Mouse (Mus musculus): ENCODE measurements around the gene Caskin2. TPM values are rescaled to one million over a fixed set of nuclear protein-coding genes. Genes with fewer than 3 reads are reported as not detected.
A peak's percentile ranks its signal among the peaks of the same experiment; 100 is the strongest.

The Caskin2 gene
- polyA plus RNA-seq, 2 experiments from 2014 or later = 0.46 to 0.79 TPM

DNA sequence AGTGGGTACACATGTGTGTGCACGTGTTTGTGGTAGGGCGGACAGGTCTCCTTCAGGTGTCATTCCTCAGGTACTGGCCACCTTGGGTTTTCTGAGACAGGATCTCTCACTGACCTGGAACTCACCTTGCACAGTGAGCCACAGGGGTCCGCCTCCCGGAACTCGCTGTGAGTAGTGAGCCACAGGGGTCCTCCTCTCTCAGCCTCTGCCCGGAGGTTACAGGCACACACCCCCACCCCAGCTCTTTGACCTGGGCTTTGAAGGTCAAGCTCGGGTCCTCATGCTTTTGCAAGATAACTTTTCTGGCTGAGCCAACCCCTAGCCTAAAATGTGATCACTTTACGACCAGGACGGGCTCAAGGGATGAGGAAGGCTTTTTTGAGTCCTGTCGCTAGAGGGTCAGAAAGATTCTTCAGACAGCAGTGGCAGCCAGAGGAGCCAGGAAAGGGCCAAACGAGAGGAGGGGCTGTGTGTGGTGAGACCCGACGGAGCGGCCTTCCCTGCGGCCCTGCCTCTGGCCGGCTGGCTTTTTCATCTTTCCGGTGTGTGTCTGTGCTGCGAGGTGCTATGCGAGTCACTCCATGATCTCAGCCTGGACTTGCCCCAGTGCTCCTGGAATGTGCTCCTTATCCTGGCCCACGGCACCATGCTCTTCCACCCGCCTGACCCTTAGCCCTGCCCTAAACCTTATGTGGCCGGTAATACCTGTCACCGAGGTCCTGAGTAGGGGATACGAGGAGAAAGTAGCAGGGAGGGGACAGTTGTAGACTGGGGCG is 17.3 kb upstream of the Caskin2 start:
- ATAC-seq = no peak

DNA sequence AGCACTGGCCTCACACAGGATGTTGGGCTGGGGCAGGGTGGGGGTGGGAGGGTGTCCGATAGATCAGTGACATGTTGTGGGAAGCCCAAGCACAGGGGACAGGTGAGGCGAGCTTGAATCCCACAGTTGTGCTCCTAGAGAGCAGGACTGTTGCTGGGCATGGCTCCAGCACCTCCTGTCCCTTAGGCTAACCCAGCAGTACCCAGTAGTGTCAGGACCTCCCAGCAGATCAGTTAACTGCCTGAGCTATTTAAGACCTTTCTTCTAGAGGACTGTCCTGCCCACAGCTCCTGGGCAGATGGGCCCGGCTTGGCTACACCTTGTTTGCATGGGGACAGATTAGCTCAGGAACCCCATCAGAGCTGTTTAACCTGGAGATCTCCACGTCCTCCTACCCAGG is 15.6 kb upstream of the Caskin2 start:
- no peak for ATAC-seq

DNA sequence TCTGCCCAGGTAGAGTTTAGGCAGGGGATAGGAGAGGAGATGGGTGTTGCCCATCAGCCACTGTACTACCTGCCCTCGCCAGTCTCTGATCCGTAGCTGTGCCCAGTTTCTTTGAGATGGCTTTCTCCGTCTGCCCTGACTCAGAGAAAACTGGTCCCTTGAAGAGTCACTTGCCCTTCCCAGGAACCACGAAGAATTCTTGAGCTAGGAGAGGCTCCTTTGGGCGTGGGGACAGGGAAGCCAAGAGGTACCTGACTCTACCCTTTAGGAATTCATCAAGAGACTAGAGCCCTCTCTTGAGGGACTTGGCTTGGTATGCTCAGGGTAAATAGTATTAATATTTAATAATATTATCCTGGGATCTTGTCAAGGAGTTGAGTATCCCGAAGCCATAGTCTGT is 14.2 kb upstream of the Caskin2 start:
- no peak for ATAC-seq

DNA sequence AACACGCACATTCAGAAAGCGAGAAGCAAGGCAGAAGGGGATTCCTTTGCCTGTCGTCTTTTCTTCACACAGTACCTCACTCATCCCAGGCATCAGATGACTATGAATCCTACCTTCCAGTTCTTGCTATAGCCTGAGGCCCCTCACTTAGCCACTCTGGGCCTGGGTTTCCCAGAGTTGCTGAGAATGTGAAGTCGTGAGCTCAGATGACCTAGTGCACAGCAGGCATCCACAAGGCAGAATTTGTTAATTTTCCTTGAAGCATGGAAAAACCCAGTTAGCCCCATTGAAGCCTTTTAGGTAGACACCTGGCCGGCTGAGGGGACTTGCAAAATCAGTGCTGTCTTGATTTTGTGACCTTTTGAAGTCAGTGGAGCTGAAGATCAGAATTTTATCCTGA is 13.0 kb upstream of the Caskin2 start:
- no peak for ATAC-seq

DNA sequence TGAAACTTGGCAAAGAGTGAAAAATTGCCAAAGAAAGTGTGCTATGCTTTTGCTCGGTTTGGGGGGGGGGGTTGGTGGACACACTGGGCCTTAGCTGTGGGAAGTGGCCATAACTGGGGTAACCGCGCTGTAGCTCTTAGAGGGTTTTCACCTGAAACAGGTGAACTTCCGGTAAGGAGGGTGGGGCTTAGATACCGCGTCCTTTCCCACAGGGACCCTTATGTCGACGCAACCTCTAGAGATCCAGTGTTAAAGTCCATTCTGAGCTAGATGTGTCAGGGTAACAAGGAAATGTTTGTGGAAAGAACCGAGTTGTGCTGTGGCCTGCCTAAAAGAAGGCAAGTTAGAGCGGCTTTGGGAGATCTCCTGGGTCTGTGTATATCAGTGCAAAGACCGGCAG is 11.4 kb upstream of the Caskin2 start:
- no peak for ATAC-seq

DNA sequence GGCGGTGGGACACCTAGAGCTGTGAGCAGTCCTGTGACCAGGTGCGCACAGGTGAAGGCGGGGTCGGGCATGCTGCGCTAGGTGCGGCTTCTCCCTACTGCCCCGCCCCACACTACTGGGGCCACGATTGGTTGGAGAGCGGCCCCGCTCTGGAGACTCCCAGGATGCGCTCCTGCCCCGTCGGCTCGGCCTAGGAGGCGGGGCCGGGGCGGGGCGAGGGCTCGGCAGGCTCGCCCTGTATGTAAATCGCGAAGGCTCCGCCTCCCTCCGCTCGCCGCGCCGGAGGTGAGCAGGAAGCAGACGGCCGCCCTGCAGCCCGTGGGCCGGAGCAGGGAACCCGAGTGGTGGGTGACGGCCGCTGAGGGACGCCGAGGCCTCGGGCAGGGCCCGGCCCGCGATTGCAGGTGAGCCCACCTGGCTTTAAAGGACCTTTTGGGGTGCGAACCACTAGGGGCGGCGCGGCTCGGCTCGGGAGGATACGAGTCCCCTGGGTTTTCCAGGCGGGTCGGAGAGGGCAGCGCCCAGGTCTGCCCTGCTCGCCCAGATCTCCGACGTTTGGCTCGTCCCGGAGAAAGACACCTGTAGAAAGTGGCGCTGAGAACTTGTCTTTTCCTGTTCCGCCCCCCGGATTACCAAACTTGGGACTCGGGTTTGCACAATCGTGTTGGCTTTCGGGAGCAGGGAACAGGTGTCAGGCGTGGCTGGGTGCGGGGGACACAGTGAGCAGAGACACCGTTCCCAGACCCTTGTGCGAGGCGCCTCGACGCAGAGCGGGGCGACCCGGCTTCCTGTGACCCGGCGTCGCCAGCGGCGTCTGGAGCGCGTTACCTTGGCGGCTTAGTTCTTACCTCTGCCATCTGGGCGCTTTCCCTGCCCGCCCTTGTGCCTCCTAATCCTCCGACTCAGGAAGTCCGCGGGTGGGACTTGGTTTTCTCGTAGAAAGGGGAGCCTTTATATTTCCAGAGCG is 10.6 kb upstream of the Caskin2 start, which contains the start of gene Llgl2:
TSS of gene Llgl2 (plus strand) at position 276 of the 967 bp plus-strand sequence.
- ATAC-seq = peak; percentile 93

DNA sequence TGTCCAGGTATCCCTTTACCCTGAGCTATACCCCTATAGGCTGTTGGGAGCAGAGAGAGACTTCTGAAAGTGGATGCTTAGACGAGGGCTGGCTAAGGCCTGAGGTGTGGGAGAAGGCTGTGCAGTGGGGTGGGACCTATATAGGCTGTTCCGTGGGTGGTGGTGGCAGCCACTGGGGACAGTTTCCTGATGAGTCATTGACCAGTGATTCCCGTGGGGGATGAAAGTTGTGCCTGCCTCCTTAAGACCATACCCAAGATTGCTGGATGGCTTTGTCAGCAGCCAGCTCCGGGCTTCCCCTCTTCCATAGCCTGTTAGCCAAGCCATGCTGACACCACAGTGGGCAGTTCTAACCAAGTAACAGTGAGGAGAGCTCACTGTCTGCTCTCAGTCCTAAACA is 7.6 kb upstream of the Caskin2 start:
- no peak for ATAC-seq

DNA sequence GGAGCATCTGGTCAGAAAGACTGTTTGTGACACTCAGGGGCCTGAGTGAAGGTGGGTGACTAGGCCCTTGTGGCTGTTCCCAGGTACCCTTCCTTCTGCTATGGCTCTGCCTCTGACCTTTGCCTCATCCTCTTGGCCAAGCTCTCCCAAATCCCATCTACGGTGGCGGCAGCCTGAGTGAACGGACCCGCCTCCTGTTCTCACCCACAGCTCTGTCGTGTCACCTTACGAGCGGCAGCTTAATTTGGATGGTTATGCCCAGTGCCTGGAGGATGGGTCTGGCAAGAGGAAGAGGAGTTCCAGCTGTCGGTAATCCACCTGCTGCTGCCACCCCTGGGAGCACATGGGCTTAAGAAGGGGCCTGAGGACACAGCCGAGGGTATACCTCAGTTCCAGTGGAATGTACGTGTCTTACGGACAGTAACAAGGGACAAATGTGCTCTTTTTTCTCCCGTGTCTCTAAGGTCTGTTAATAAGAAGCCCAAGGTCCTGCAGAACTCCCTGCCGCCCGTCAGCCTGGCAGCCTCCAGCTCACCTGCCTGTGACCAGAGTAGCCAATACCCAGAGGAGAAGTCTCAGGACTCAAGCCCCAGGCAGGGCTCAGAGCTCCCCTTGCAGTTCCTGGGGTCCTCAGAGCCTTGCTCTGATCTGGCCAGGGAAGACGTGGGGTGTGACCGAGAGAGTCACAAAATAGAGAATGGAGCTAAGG is 6.6 kb upstream of the Caskin2 start:
- no peak for ATAC-seq

DNA sequence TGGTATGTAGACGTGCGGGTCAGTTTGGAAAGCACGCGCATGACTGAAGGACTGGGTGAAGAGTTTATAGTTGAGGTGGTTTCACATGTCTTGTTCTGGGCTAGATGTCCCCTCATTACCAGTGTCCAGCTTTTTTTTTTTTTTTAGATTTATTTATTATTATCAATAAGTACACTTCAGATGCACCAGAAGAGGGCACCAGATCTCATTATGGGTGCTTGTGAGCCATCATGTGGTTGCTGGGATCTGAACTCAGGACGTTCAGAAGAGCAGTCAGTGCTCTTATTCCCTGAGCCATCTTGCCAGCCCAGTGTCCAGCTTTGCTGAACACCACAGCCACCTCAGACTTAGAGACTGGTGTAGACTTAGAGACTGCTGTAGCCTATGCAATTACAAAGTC is 3.9 kb upstream of the Caskin2 start:
- no peak for ATAC-seq

DNA sequence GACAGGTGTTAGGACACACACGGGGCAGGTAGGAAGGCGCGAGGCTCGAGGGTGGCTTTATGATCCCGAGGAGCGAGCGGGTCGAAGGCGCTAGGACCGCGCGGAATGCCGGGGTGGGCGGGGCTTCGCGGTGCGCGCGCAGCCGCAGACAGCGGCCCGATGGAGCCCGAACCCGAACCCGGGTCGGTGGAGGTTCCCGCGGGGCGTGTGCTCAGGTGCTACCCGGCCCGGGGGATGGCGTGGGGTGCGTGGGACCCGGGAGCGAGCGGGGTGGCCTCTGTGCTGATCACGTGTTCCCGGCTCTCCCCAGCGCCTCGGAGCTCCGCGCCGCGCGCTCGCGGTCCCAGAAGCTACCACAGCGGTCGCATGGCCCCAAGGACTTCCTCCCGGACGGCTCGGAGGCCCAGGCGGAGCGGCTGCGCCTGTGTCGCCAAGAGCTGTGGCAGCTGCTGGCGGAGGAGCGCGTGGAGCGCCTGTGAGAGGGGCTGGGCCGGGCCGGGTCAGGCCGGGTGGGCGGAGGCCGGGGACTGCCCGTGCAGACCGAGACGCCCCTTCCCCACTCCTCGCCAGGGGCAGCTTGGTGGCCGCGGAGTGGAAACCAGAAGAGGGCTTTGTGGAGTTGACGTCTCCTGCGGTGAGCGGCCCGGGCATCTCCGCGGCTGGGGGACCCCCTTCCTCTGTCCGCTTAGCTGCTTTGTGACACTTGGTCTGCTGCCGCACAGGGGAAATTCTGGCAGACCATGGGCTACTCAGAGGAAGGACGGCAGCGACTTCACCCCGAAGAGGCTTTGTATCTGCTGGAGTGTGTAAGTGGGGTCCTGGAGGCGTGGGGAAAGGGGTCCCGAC is 1.4 kb upstream of the Caskin2 start, which contains the start of gene Tsen54:
TSS of gene Tsen54 (plus strand) at position 120 of the 846 bp plus-strand sequence.
- ATAC-seq = peak; percentile 60

DNA sequence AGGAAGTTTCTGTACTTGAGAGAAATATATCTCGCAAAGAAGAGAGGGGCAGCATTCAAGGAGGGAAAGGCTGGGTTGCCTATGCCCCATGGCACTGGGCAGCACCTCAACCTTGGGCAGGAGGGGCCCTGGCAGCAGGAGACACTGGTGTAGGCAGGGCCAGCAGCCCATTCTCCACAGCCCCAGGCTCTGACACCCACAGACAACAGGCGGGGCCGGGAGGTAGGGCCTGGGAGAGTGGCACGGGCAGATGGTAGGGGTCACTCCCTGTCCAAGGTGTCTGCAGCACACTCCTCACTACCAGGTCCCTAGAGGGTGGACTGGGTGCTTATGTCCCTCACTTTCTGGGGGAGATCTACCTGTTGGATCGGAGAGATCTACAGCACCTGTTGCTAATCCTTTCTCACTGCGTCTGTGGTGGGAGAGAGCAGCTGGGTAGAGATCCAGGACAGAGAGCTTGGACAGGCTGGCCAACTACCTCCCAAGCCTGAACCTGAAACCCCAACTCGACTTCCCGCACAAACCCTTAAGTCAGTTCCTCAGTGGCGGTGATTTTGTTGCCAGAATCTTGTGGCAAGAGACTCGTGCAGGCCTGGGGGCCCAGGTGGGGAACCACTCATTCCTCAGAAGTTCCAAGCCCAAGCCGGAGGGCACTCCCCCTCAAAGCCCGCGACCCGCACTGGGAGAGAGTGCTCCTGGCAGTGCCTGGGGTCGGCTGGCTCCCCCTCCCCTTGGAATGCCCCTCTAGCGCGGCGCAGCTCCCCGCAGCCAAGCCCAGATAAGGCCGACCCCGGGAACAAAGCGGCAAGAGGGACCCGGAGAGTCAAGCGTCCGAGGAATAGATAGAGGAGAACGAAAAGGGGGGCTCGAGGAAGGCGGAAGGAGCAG is 662 bp downstream of the Caskin2 start:
- no peak for ATAC-seq

DNA sequence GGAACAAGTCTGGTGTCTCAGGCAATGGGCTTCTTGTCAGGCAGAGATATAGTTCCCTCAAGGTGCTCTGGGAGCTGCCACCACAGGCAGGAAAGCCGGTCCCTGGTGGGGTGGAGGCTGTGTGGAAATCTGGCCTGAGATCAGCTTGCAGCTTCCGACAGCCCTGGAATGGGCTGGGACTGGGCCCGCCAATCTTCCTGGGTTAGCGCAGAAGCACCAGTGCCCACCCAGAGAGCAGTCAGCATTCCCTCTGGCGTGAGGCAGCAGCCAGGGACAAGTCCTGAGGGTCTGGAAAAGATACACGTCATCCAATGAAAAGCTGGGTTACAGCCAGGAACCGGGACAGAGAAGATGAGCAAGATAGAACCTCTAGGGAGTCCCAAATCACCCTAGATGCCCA is 1.3 kb downstream of the Caskin2 start:
- no peak for ATAC-seq

DNA sequence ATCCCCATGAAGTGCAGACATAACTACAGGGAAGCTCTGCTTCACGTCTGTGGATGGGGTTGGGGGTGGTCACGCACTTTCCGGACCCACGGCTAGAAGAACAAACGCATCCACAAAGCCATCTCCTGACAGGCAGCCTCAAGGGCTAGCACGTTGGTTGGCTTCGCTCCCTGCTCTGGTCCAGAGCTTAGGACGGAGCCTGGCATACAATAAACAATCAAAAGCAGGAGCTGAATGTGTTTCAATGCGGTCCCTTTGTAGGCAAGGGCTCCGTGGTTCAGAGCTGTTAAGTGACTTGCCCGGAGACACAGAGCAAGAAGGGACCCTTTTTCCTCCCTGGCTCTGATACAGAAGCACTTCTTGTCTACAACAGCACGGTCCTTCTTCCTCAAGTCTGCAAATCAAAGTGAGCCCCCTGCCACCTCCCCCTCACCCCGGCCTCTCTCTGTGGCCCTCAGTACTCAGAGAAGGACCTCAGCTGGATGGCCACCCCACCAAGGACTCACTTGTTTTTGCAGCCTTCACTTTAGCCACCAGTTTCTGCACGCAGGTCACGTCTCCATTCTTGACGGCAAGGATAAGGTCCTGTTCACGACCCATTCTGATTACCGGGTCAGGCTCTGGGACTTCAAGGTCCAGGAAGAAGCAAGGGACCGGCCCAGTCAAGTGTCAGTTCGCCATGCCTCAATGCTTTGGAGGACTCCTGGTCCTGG is 1.9 kb downstream of the Caskin2 start:
- ATAC-seq = no peak

DNA sequence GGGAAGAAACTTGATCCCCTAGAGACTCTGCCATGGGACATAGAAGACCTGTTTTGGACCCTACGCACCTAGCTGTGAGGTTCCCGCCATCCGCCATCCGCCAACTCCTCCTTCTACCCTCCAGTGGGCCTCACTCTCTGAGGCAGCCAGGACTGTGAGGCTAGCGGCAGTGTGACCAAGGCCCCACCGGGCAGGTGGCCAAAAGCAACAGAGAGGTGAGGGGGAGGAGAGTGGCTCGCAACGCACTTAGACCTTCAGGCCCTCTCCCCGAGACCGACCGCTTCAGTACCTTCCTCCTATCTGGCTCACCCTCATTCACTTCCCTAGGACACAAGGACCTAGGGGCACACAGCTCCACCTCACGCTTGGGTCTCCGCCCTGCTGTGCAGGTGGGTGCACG is 3.1 kb downstream of the Caskin2 start:
- no peak for ATAC-seq

DNA sequence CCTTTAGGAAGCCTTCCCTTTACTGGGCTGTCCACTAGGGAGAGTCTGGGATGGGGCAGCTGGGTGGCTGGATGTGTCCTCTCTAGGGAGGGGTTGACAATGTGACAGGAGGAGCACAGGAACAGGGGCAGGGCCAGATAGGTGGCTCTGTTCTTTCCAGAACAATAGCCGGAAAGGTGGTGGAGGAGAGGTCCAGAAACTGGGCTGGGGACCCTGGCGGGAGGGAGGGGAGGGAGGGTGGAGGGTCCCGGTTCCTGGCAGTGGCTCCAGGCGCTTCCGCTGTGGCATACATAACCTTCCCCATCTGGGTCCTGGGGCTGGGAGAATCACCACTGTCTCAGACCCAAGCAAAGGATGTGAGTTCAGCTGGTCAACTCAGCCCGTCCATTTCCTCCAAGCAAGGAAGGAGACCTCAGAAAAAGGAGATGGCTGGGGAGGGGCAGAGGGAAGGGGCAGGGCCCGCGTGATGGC is 4.1 kb downstream of the Caskin2 start:
- ATAC-seq = no peak

DNA sequence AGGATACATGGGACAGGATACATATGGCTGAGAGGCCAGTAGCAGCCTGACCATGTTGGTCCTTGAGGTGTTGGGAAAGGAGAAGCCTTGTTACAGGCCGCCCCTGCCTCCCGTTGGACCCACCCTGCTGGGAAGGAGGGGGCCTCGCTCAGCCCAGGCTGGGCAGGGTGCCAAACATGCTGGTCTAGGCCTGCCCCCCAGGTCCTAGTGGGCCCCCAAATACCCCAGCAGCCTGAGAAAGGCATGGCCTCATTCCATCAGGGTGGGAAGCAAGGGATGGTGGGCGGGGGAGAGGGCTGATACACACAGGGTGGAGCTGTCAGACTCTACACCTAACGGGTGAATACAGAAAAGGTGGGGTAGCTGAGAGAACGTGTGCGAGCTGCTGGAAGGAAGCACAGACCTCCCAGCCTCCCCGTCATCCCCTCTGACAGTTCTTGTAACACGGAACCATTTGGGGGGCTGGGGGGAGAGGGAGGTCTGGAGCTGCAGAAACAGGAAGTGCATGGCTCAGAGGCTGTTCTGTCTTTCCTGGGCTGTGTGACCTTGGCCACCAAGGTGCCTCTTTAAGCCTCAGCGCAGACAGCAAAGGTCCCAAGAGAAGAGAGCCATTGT is 4.6 kb downstream of the Caskin2 start:
- no peak for ATAC-seq

DNA sequence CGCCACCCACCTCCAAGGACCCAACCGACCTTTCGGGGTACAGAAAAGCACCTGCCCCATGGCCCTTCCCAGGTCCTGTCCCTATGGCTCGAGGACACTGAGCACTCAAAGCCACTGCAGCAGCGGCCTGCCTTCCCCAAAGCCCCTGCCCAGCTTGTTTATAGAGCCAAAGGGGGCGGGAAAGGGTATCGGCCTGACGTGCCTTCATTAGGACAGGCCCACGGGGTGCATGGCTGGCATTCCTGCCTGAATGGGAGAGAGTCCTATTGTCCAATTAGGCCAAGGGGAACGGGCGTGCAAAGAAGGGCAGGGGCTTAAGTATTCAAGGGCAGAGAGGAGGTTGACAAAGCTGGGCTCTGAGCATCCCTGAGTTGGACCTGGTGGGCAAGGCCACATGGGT is 5.5 kb downstream of the Caskin2 start:
- no peak for ATAC-seq

DNA sequence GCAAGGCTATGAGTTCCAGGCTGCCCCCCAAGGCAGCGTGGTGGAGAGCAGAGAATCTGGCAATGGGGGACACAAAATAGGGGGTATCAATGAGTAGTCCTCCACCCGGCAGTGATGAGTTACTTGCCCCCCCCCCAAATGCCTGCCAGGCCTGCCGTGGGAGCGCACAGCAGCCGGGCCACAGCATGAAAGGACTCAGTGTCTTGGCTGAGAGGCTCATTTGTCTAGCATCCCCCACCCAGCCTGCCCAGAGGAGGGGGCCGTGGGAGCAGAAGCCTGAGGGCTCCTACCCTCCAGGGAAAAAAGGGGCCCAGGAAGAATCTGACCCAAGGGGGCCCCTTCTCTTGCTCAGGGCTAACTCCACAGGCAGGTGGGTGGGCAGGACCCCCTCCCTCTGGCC is 6.1 kb downstream of the Caskin2 start:
- no peak for ATAC-seq

DNA sequence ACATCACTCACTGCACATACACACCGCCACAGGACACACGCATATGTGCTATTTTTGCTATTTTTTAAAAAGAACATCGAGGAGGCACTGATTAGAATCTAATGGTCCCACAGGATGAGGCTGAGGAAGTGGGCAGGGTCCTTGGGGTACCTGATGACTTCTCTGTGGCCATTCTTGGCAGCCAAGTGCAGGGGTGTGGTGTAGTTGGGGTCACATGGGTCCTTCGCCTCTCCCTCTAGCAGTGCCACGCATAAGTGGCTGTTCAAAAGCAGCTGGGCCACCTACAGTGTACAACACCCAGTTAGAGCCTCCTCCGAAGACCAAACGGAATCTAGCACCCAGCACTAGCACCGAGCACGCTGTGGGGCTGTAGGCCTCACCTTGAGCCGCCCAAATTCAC is 7.3 kb downstream of the Caskin2 start:
- no peak for ATAC-seq

DNA sequence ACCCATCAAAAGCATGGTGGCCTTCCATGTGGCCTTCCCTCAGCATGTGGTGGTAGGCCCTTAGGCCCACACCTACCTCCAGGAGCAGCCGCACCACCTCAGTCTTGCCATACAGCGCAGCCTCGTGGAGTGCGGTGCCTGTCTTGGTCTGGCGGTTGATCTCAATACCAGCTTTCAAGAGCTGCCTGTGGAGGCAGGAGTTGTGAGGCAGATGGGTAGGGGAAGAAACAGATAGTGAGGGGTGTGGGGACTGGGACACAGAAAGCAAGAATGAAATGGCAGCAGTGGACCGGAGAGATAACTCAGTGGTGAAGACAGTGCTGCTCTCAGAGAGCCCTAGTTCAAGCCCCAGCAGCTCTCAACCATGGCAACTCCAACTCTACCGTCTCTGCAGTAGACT is 8.4 kb downstream of the Caskin2 start:
- no peak for ATAC-seq
